In genomic region chr2:69593168-69593567, GRCm38 (mm10) we compare ENCODE assay signal across 27 mouse cellular contexts. TPM values are rescaled to one million over a fixed set of nuclear protein-coding genes. Genes with fewer than 3 reads are reported as not detected.
"Had no signal": no experiment of that assay in that cellular context is flagged by ENCODE, and none has a peak within 500 bp of the region (broad histone marks: within the 10 kb centered on the region; RNA-seq: fewer than 3 reads in every experiment).

No protein-coding gene starts in this region.

- H3K27ac ChIP-seq: heart, embryonic 10.5 days; heart, embryonic 13.5 days; heart, embryonic 15.5 days; hindbrain, embryonic 13.5 days; hindbrain, embryonic 15.5 days; hindbrain, postnatal 0 days; kidney, embryonic 15.5 days; kidney, postnatal 0 days; limb, embryonic 13.5 days; limb, embryonic 15.5 days; liver, embryonic 13.5 days had no signal

- H3K4me2 ChIP-seq: heart, embryonic 13.5 days; heart, embryonic 15.5 days; hindbrain, embryonic 13.5 days; hindbrain, embryonic 15.5 days; kidney, embryonic 15.5 days; limb, embryonic 13.5 days; limb, embryonic 15.5 days; liver, embryonic 13.5 days had no signal

- H3K9ac ChIP-seq: heart, embryonic 13.5 days; heart, embryonic 15.5 days; hindbrain, embryonic 13.5 days; hindbrain, embryonic 15.5 days; kidney, embryonic 15.5 days; limb, embryonic 13.5 days; limb, embryonic 15.5 days; liver, embryonic 13.5 days had no signal

- DNase-seq: gastrocnemius, postnatal 14 days; gastrocnemius, postnatal 36 days; heart, adult 18-20 months; heart, postnatal 14 days; heart, postnatal 36 days; kidney, adult 11 months; kidney, adult 2 months; kidney, adult 9 months; kidney, postnatal 14 days; kidney, postnatal 36 days; layer of hippocampus, adult 9-11 months; layer of hippocampus, postnatal 36 days; left cerebral cortex, postnatal 4 days; liver, embryonic 13.5 days had no signal

- H3K4me1 ChIP-seq: heart, embryonic 10.5 days; heart, embryonic 13.5 days; heart, embryonic 15.5 days; hindbrain, embryonic 15.5 days; limb, embryonic 13.5 days; limb, embryonic 15.5 days; liver, embryonic 13.5 days had no signal

- H3K9me3 ChIP-seq: heart, embryonic 10.5 days; heart, embryonic 13.5 days; heart, embryonic 15.5 days; hindbrain, embryonic 13.5 days; hindbrain, embryonic 15.5 days; kidney, embryonic 15.5 days; limb, embryonic 13.5 days; limb, embryonic 15.5 days; liver, embryonic 13.5 days had no signal

- H3K36me3 ChIP-seq: heart, embryonic 10.5 days; heart, embryonic 13.5 days; heart, embryonic 15.5 days; hindbrain, embryonic 13.5 days; hindbrain, embryonic 15.5 days; kidney, embryonic 15.5 days; limb, embryonic 13.5 days; limb, embryonic 15.5 days; liver, embryonic 13.5 days had no signal

- H3K4me3 ChIP-seq: heart, embryonic 10.5 days; heart, embryonic 13.5 days; heart, embryonic 15.5 days; hindbrain, embryonic 13.5 days; hindbrain, embryonic 15.5 days; kidney, embryonic 15.5 days; limb, embryonic 13.5 days; limb, embryonic 15.5 days; liver, embryonic 13.5 days had no signal

- ATAC-seq: hindbrain, postnatal 0 days; intestine, embryonic 16.5 days had no signal

RNA-seq across cellular contexts. Expression of gene Lrp2, which starts 7.3 kb away (rescaled TPM):
- total RNA-seq: gastrocnemius, adult 8-10 months; gastrocnemius, postnatal 14 days; gastrocnemius, postnatal 36 days; hematopoietic stem cell, adult 5-6 weeks had no signal
- polyA plus RNA-seq: limb, embryonic 15.5 days had no signal
